Mouse (Mus musculus) layer of hippocampus, postnatal 10 days (tissue): ENCODE results near the gene Arid4a. TPM values are rescaled to one million over a fixed set of nuclear protein-coding genes. Genes with fewer than 3 reads are reported as not detected.
A peak's percentile ranks its signal among the peaks of the same experiment; 100 is the strongest.

Experiments
- DNase-seq, 2 experiments: peaks; one replicate each; pipeline ENCODE4 v3.0.0; 2021; ENCODE audit warnings: low spot score in 2 of 2
- total RNA-seq, 2 experiments: library from RNA; stranded (reverse); gene quantifications; 2 replicates each; pipeline ENCODE4 v1.2.3; 2021

Arid4a gene
- total RNA-seq, 2 experiments from 2014 or later: 38.4 to 39.2 TPM

DNA sequence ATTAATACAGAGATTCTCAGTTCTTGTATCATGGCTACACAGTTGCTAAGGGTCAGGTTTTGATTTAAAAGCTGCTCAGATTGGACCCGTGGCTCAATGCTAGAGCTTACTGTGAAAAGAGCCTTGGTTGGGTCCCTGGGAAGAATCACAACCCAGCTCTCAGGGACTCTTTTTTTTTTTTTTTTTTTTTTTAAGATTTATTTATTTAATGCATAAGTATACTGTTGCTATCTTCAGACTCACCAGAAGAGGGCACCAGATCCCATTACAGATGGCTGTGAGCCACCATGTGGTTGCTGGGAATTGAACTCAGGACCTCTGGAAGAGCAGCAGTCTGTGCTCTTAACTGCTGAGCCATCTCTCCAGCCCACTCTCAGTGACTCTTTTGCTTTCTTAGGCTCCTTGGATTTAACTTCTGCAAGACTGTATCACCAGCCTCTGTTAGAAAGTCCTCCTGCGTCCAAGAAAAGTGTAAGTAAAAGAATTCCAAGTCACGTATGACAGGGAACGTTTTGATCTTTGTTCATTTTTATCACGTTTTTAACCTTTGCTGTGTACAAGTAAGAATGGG is 123.6 kb downstream of the Arid4a start:
- no peak for DNase-seq

DNA sequence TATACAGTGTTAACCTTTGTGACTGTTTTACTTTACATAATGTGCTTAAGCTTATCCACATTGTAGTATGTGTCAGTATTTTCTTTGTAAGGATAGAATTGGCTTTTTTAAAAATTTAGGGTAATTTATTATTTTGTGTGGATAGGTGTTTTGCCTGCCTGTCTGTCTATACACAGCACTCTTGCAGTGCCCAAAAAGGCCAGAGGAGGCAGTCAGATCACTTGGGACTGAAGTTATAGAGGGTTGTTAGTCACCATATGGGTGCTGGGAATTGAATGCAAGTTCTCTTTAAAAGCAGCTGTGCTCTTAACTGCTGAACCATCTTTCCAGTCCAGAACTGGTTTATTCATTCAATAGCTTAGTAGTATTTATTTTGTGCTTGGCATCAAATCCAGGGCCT is 125.4 kb downstream of the Arid4a start:
- DNase-seq: no peak

DNA sequence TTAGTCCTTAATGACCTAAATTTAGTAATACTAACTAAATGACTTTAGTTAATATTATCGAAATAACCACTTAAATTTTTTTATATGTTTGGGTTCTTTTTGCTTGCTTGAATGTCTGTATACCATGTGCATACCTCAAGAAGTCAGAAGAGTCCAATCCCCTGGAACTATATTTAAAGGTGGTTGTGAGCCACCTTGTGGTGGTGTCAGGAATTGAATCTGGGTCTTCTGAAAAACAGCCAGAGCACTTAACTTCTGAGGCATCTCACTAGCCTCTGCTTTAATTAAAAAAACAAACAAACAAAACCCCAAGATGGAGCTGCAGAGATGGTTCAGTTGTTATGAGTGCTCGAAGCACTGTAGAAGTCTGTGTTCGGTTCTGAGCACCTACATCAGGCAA is 131.9 kb downstream of the Arid4a start:
- peak; percentile 30 to 61 for DNase-seq

Other genes starting within 250 kb of the Arid4a start
- gene Frmd6, start 190.5 kb upstream of the Arid4a start, total RNA-seq: 10 to 100 TPM; 11.0 to 12.5 TPM
- gene Actr10, start 78.1 kb upstream of the Arid4a start, total RNA-seq: 100 to 1,000 TPM; 170 to 180 TPM
- 100 to 1,000 TPM; 218 to 287 TPM for gene Psma3, start 41.4 kb upstream of the Arid4a start, total RNA-seq
- gene Tomm20l, start 95.4 kb downstream of the Arid4a start, total RNA-seq: not detected
- gene Timm9, start 120.7 kb downstream of the Arid4a start, total RNA-seq: 10 to 100 TPM; 71.5 to 72.2 TPM
- 1 to 10 TPM; 7.2 to 7.9 TPM for gene 2700049A03Rik, start 120.9 kb downstream of the Arid4a start, total RNA-seq